Mouse (Mus musculus) layer of hippocampus, adult 9-11 months (tissue): ENCODE results near the gene Pnldc1.
"Not testable (repeated sequence)": the region's sequence is repeated elsewhere in the genome, so short reads cannot be mapped to it uniquely, and the experiment has no call there.

ENCODE experiments used
- DNase-seq: peaks from one replicate; pipeline ENCODE4 v3.0.0; 2022

The Pnldc1 gene

DNA sequence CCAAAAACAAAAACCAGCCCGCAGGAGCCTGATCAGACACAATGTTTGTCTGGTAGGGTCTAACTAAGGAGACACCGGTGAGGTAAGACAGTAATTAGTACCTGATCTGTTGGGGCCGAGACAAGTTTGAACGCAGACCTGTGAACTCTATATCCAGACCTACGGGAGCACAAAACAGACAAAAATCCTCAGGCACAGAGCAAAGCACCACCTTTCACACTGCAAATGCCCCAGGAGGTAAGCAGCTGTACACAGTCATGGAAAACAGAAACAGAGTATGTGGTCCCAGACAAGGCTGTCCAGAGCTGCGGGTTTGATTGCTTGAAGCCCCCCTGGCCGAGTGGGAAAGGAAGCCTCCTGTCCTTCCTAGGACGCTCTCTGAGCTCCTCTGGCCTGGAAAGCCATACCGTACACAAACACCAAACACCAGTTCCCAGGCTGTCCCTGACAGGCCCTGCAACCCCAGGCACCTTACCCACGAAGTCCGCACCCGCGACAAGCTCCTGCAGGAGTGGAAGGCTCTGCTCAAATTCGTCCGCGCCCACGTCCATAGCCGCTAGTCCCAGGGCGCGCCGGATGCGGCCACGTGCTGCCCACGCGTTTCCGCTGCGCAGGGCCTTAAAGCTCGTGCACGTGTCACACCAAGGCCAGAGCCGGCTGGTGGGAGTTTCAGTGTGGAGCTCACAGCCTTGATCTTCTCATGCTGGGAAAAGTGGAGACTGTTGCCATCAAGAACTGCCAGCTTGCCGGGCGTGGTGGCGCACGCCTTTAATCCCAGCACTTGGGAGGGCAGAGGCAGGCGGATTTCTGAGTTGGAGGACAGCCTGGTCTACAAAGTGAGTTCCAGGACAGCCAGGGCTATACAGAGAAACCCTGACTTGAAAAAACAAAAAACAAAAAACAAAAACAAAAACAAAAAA, at the start of gene Pnldc1:
Gene Pnldc1, minus strand, starts transcription at position 870 of the 920 bp plus-strand sequence.
- DNase-seq: no peak

DNA sequence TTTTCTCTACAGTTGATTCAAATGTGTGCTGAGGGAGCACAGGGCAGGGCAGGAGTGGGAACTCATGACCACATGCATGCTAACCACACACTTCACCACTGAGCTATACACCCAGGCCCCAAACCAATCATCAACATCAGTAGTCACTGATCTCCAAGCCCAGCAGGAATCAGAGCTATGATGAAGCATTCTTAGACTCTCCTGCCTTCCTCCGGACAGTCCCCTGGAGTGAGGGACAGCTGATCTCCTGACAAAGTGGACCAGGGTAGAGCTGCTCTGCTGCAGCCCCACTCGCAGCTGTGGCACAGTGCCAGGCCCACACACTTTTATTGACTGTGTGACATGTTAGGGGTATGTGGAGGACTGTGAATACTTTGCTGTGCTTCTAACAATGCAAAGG, 49.3 kb upstream of the Pnldc1 start:
- DNase-seq: not testable (repeated sequence)

DNA sequence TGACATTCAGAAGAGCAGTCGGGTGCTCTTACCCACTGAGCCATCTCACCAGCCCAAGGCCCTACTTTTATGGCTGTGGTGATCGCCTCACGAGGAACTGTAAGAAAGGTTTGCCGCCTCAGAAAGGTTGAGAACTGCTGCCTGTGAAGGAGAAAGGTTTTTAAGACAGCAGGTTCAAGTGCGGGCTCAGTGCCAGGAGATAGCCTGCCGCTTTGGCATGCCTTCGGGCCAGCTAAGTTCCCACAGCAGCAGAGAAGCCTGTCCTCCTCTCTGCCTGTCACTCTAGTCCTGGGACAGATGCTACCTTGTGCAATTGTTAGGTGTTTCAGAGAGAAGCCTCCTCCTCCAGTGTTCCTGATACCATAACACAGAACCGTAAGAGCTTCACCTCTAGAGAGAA, 46.6 kb upstream of the Pnldc1 start:
- DNase-seq: no peak

DNA sequence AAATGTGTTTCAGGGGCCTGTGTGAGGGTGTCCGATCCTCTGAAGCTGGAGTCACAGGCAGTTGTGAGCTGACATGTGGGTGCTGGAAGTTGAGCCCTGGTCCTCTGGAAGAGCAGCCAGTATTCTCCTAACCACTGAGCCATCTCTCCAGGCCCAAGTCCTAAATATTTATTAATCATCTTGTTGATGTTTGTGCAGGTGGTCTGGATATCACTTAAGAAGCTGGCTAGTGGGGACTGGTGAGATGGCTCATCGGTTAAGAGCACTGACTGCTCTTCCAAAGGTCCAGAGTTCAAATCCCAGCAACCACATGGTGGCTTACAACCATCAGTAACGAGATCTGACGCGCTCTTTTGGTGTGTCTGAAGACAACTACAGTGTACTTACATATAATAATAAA, 39.6 kb upstream of the Pnldc1 start:
- no peak for DNase-seq

DNA sequence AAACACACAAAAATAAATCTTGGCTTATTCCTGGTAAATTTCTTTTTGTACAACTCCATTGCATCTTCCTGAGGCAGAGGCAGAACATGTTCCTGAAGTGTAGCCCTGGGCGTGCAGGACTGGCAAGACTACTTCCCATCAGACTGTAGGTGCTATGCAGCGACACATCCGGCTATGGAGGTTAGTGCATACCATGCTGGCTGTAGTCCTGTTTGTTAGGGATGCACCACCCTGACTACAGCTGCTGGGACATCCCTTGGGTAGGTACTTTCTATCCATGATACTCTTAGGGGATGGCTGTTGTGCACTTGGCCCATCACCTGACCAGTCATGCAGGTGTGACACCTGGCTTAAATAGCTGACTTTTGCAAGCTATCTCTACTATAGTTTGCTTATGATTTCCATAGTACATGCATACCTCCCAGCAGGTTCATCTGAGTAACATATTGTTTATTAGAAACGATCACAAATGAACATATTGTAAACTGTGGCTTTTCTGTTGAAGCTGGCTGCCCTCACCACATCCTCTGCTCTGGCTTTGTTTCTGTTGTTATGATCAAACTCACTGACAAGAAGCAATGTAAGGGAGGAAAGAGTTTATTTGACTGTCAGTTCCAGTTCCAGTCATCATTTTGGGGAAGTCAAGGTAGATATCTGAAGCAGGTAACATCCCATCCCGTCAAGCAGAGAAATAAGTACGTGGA, 32.6 kb upstream of the Pnldc1 start:
- no peak for DNase-seq

DNA sequence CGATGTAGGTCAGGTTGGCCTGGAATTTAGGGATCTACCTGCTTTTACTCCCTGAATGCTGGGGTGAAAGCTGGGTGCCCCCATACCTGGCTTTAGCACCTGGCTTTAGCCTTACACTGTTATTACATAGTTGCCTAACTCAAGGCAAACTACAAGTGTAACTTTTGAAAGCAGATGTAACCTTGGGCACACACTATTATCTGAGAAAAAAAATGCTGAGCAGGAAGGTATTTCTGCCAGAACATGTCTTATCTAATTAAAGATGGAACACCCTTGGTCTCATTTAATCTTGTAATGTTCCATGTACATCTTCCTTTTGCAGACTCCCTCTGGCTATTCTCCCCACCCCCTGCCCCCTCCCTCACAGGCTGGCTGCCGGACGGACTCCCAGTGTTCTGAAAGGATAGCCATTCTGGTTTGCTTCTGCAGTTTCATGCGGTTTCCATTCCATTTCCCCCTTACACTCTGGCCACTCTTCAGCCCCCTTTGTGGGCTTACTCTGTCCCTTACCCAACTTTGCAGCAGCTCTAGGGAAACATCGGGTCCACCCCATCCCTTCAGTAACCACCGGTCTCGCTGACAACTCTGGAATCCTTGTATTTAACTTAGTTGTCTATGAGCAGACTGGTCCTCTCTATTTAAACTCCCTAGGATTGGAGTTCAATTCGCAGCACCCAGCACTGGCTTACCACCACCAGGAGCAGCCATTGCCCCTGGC, 31.7 kb upstream of the Pnldc1 start:
- DNase-seq: no peak

DNA sequence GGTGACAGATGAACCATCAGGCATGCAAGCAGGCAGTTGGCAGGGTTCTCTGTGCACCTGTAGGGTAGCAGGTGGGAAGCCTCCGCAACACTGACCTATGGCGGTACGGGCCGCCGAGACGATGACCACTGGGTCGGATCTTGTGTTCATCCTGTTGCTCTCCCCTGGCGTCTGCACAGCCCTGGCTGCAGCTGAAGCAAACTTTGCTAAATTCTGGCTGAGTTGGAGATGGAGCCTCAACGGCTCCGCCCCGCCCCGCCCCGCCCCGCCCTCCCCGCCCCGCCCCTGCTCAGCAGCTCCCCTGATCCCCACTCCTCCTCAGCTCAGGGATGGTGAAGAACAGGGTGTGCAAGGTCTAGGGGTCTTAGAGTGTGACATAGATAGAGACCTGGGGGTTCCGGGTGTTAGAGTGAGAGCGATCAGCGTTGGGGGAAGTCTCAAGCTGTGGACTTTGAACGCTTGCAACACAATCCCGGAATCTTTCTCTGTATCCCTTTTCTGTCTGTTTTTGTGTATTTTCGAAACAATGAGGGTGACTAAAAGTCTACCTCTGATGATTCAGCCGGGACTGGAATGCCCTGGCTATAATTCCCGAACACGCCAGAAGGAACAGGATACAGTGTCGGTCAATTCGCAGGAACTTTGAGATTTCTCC, 30.2 kb upstream of the Pnldc1 start, which contains the start of gene Acat3:
Gene Acat3, minus strand, starts transcription at position 450 of the 655 bp plus-strand sequence.
- DNase-seq: no peak

DNA sequence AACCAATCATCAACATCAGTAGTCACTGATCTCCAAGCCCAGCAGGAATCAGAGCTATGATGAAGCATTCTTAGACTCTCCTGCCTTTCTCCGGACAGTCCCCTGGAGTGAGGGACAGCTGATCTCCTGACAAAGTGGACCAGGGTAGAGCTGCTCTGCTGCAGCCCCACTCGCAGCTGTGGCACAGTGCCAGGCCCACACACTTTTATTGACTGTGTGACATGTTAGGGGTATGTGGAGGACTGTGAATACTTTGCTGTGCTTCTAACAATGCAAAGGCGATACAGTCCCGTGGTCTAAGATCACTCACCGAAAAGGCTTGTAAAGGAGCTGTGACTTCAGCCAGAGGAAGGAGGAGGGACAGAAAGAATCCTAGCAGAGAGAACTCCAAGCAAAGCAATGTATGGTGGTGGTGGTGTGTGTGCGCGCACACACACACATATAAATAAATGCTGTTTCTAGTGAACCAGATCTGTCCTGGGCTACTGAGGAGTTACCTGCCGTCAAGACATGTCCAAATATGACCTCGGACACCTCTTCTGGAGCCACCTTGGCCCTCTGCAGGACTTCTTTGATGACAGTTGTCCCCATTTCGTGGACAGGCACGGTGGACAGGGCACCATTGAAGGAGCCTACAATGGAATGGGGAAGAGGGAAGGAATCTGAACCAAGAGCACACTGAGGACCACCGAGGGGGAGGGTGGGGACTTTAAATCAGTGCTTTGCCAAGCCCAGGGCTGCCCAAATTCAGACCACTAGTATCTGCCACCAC, 29.5 kb upstream of the Pnldc1 start:
- DNase-seq: not testable (repeated sequence)

DNA sequence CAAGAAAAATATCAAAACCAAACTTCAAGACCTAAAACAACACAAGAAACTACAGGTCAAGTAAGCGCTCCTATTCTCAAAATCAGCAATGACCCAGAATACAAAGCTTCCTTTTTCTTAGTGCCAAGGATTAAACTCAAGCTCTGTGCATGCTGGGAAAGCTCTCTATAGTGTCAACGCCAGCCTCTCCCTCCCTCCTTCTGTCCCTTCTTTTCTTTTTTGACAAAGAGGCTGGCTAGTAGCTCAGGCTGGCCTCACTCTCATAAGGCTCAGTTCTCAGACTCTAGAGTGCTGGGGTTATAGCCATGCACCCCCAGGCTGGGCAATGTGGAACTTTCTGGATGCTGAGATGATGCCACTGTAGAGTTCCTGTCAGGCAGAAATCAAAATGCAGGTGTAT, 28.0 kb upstream of the Pnldc1 start:
- DNase-seq: no peak

DNA sequence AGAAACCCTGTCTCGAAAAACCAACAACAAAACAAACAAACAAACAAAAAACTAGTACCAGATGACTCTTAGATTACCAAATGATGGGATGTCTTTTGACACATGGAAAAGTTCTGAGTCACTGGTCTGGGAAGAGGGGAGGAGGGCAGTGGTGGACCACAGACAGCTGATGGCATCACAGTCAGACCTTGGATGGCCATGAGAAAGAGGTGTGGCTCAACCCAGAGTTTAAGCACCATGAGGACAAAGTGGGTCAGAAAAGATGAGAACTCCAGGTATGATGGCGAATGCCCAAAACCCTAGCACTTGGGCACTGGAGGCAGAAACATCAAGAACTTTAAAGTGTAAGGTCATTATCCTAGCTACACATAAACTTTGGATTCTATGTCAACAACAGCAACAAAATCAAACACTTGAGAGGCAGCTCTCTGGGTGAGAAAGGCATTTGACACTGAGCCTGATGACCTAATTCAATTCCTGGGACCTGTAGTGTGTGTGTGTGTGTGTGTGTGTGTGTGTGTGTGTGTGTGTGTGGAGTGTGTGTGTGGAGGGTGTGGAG, 27.5 kb upstream of the Pnldc1 start:
- DNase-seq: no peak

DNA sequence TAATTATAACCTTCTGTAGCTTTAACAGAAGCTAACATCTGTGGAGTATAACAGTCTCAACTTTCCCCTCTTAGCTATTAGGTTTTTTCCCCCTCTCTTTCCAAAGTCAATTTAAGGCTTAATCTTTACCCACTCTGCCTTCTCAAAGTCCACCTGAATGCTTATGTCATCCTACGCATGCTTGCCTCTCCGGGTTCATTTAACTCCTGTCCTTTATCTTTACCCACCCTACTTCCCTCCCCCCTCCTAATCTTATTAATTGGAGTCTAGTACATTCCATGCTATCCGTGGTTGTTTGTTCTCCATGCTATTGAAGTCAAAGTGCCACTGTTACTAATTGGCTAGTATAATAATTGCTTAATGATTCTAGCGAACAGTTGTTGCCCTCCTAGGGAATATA, 25.7 kb upstream of the Pnldc1 start:
- DNase-seq: no peak

DNA sequence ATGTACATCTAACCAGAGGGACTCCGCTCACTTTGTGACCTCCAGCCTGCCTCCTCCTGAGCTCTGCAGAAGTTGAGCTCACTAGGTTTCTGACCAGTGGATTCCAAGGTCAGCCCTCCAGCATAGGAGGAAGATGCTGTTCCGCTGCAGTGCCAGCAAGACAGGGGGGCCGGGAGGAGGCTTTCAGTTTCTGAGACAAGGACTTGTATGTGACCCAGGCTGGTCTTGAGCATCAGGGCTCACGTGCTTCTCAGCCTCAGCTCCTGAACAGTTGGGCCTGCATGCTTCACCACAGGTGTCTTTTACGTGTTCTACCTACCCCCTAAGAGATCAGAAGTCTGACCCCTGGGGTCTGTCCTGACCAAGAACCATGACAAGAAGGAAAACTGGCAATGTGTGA, 21.5 kb upstream of the Pnldc1 start:
- not testable (repeated sequence) for DNase-seq

DNA sequence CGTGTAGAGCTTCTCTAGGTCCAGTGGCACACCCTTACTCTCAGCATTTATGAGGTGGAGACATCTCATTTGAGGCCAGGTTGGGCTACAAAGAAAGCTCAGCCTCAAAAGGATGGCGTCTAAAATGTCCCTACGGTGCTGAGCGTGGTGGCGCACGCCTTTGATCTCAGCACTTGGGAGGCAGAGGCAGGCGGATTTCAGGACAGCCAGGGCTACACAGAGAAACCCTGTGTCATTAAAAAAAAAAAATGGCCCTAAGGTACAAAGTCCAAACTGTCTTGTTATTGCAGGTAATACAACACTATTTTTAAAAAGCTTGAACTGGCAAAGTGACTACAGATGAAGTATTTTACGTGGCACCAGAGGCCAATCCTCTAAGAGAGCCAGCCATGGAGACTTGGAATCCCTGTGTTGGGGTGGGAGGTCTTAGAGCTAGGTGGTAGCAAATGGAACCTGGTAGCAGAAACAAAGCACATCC, 15.7 kb upstream of the Pnldc1 start:
- no peak for DNase-seq

DNA sequence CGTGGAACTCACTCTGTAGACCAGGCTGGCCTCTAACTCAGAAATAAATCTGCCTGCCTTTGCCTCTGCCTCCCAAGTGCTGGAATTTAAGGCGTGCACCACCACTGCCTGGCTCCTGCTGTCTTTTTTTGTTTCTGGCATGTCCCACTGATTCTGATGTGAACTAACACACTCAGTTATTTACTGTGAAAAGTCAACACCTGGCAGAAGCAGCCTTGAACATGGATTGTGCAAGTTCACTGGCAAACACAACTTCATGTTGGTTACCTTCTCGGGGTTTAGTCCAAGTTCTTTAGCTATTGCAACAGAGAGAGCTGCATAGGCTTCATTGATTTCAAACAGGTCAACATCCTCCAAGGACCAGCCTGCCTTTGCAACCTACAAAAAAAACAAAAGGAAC, 15.0 kb upstream of the Pnldc1 start:
- DNase-seq: no peak

DNA sequence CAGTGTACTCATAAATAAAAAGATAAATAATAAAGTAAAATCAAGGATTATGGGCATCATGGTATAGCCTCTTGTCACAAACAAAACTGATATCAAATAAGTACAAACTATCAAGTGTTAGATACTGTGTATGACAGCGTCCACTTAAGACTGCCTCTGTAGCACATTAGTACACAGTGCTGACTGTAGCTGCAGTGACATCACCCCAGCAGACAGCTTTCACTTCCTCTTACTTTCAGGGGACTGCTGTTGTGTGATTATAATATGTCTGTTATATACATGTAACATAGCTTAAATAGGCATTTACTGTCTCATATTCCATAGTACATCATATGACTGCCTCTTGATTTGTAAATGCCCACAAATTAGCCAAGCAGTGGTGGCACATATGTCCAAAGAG, 11.0 kb upstream of the Pnldc1 start:
- DNase-seq: no peak

DNA sequence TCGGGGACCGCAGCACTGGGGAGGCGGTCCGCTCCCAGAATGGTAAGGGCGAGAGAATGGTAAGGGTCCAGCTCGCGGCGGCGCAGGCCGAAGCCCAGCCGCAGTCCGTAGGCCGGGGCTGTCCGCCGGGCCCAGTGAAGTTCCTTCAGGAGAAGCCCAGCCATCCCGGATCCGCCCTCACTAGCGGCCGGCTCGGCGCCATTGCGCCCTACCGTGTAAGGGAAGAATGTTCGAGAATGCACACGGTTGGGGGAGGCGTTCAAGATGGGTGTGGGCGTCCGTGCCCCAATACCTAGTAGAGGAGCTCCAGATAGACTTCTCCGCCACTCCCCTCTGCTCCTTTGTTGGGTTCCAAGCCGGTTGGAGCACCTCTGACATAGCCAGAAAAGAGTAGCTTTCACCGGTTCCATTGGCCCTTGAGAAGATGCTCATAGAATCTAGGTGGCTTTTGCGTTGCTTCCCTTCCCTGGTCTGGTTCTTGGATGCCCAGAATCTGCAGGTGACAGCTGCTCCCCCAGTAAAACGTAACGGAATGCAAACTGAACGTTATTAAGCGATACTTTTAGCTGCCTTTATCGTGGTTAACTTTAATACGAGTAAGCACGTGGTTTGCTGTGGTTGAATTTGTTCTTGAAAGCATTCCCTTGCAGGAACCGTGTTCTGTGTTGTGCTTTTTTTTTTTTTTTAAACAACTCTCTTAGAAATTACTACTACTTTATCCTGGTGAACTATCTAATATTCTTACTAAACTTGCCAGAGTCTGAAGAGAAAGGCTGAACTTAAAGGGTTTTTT, 6.8 kb upstream of the Pnldc1 start:
- DNase-seq: peak; percentile 46

DNA sequence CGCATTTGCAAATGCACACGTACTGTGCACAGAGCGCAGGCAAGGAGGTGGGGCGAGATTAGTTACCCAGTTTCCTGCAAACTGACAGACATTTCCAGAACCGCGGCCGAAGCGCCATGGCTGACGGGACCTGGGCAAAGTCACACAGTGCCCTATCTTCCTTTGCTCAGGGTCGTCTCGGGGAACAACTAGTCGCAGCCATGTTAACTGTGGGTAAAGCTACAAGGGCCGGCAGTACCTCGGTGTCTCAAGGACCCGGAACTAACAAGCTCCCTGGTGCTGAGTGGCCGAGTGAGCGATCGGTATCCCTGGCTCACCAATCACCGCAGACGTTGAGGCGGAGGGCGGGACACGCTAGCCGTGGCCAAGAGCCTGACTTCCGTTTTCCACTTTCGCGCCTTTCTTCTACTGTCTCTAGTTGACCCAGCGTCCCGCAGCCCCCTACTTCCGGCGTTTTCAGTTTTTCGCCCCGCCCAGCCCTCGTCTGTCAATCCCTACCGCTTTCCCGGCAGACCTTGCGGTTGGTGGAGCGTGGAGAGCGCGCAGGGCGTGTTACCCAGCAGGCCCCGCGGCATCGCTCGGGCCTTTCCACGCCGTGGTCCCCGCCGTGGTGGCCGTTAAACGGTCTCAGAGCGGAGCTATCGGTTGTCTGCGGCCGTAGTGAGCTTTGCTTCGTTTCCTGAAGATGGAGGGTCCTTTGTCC, 6.0 kb upstream of the Pnldc1 start, which contains the start of gene Mrpl18:
Gene Mrpl18, minus strand, starts transcription at position 465 of the 703 bp plus-strand sequence.
- peak; percentile 100 for DNase-seq

DNA sequence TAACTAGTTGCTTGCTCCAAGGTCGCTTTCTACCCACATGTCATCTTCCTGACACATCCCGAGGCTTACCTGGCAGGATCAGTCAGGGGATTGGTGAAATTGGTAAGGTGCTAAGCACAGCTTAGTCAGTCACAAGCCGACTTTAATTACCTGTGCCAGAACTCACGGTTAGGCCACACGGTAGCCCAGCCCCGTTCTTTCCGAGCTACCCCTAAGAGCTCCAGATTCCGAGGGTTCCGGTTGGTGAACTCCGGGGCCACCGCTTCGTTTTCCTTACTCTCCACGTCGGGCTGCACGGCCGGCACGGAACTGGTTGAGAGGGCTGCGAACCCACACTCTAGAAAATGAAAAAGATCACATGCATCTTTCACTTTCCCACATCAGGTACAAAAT, 5.5 kb upstream of the Pnldc1 start, which contains the start of gene Tcp1:
Gene Tcp1, plus strand, starts transcription at position 214 of the 393 bp plus-strand sequence.
- no peak for DNase-seq

DNA sequence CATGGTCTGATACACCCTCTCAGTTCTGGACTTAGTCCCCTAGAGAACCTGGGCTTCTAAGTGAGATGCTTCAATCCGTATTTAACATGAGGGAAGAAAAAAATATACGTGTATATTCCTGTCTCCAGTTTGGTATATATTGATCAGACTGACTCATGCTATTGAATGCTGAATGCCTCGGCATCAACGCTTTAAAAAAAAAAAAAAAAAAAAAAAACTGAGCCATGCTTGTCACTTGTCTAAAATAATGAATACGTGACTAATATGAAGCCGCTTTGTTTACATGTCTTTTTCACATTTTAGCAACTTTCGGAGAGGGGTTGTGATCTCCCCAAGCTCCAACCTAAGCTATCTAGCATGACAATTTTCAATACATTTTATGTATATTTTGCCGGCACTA, 361 bp upstream of the Pnldc1 start:
- no peak for DNase-seq

DNA sequence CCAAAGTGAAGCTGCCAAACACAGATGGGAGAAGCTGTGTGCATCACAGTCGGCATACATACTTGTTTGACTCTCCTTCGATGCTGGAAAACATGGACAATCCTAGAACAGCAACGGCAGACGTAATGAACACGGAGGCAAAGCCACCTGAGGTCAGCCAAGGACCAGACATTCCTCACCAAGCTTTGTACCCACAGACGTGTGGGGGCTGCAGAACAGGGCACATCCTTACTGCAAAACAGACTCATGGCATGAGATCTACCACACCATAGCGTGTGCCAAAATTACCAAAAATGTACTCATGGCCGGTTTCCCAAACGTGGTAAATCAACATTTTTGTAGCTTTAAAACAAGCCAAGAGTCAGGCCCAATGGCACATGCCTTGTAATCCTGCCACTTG, 3.6 kb downstream of the Pnldc1 start:
- no peak for DNase-seq
